Mouse (Mus musculus) embryo, embryonic 10.5 days (tissue): ENCODE measurements around the gene Nacc2.

Experiments used
- DNase-seq: peaks from one replicate; pipeline ENCODE4 v3.0.0-alpha.2; 2015; ENCODE audit warnings: low spot score

Gene Nacc2

DNA sequence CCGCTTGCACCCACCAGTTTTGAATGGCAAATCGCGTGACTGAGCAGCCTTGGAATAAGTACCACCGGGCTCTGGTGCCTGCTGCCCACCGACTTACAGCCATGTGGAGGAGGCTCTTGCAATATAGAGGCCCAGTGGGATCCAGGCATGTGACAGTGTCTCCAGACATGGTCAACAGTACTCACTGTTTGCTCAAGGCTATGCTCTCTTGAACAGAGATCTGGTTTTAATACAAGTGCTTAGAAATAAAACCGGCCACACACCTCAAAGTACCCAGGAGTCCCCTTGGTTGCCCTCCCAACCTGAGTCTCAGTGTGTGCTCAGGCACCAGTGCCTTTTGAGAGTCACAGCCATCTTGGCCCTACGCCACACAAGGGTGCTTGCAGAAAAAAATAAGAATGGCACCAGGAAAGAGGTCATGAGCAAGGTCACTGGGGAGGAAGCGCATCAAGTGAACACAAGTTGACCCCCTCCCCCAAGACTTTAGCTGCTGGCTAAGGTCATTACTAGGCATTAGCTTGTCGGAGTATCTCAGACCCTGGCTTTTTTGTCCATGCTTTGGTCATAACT is at the start of gene Nacc2:
TSS of gene Nacc2 (minus strand) at position 142 of the 570 bp plus-strand sequence.
- no peak for DNase-seq

DNA sequence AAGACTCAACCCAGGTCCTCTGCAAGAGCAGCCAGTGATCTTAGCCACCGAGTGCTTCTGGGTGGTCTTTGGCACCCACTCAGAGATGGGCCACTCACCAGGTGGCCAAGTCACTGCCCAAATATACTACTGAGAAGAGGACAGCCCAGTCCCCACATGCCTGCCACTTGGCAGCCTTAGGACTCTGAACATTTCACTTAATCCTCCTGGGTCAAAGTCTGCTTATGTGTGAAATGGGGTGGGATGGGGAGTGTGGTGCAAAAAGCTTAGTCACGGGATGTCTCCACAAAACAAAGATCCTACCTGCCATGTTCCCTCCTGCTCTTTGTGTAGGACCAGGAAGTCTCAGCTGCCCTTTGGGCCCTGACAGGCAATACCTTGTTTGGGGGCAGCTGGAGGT is 49.1 kb upstream of the Nacc2 start:
- DNase-seq = no peak

DNA sequence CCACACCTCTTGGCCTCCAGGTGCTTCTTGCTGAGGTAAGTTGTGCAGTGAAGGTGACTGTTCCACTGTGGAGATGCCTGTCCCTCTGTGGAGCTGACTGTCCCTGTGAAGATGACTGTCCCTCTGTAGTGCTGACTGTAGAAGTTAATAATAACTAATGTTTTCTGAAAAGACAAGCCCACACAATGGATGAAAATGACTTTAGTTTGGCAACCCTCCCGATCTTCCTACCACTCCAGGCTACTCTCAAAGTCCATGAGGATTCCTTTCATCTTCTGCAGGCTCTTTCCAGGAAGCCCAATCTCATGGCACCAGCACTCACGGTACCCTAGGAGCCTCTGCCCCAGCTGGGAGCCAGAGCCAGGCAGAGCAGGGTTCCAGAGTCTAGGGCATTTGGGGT is 47.4 kb upstream of the Nacc2 start:
- no peak for DNase-seq

DNA sequence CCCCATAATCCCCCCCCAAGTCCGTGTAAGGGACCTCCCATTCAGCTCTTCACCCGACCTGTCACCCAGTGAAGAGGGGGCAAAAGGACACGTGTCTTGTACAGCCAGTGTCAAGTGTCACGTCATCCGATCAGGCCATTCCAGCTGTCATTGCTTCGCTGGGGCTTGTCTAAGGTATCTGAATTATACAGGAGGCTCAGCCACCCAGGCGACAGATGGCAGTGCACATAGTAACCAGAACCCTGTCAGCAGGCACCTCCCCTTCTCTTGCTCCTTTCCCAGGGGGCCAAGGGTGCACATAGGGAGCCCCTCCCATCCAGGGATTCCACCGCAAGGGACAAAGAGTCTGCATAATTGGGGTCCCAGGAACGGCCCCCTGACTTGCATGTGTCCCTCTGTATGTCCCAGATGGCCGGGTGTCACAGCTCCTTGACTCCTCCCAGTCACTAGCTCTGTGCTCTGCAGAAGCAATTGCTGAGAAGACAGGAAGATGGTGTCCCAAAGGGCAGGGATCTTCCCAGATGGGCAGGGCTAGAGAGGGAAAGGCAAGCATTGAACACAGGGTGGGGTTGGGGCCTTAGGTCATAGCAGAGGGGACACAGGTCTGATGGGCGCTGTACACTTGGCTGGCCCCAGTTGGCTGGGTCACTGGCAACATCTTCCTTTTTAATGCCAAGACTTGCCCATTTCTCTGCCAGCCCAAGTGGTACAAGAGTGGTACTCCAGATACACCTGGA is 46.0 kb upstream of the Nacc2 start:
- peak; percentile 65 for DNase-seq

DNA sequence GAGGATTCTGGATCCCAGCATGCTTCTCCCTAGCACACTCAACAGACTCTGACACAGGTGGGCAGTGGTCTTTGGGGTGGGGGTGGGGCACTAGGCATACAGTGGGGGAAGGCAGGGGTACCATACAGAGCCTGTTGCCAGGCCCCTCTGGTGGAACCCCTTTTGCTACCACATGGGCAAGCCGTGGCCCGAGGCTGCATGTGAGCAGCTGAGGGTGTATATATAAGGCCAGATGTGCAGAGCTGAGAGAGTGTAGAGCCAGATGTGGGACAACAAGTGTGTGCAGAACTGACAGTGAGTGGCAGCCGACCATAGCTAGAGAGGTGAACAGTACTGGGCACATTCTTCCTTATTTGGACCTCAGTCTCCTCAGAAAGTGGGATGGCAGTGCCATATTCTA is 43.9 kb upstream of the Nacc2 start:
- no peak for DNase-seq

DNA sequence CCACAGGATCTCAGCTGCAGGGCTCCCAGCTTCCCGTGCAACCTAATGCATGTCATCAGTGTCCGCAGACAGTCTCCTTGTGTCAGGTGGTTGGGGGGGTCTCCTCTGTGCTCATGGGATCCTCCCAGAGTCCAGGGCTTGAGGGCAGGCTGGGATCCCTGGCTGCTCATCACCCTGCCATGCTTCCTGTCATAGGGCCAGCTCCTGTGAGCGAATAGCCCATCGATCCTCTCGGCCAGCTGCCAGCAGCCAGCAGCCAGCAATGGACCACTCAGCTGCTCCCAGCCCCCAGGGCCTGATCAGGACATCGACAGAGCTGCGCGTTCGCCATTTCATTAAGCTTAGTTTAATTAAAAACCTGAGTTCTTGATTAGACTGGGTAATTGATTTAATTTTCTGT is 35.0 kb upstream of the Nacc2 start:
- DNase-seq = no peak

DNA sequence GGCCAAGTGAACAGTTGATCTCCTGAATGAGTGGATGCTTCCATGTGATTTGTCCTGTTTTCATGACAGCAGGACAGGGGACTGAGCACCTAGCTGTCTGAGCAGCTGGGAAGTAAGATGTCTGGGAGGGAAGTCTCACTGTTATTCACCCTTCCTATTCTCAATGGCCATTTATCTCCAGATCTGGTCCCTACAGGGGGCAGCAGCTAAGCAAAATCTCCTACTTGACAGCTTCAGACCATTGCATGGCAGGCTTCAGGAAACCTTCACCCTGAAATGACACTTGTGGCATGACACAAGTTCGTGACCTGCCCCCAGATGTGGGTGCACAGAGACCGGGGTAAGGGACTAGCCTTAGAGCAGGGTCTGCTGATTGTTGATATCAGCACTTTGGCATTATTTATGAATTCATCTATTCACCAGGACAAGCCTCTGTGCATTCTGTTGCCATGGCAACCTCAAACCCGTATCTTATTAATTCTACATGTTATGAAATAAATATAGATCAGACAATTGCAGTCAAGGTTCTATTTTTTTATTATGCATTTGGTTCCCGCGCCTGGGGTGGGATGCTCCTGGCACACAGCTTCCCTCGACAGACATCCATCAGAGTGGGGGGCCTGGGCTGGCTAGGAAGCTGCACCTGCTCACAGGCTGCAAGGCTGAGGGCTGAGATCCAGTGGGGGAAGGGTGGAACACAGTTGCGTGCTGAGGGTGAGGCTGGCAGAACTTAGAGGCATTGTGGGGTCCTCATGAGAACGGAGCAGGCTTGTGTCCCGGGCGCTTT is 33.4 kb upstream of the Nacc2 start:
- DNase-seq = no peak

DNA sequence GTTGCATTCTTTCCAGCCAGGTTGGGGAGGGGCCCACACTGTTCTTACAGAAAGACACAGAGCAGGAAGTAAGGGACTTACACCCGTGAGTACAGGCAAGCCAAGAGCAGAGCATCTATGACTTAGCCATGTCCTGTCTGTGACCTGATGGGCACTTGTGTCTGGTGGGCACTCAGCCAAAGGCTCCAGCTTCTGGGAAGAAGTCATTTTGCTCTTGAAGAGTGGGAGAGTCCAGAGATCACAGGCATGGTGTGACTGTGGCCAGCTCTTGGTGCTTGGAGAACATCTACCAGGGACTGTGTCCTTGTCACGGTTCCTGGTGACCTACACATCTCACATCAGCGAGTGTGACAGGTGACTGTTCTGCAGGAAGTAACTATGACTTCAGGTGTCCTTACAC is 32.7 kb upstream of the Nacc2 start:
- DNase-seq = no peak

DNA sequence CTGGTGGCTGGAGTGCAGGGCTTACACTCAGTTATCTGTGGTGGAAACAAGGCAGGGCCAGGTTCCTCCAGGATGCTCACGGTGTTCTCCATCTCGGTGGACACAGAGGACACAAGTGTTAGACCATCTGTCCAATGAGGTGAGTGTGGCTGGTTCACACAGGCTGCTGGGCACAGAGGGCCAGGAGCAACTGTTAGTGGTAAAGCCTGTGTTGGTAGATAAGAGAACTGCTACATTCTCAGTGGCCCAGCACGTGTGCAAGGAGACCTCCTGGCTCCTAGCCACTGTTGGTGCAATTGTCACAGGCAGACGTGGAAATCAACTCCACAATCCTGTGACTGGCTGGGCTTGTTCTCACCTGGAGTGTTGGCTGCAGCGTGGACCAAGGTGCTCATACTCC is 31.6 kb upstream of the Nacc2 start:
- no peak for DNase-seq

DNA sequence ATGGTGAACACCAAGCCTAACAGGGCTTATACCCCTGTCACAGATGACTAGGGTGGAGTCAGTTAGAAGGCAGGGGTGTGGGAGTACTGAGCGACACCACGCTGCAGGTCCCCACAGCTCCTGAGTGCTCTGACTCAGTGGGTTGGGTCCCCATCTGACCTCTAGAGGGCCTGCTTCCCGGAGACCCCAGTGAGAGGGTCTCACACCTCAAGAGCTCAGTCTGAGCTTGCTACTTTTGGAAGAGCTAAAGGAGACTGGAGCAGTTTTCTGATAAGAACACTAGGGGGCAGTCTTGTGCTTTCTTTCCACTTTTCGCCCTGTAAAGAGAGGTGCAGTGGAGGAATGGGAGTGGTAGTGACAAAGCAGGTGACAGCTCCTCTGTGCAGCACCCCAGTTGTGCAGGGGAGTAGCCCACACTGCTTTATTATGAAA is 30.9 kb upstream of the Nacc2 start:
- DNase-seq = peak; percentile 86

DNA sequence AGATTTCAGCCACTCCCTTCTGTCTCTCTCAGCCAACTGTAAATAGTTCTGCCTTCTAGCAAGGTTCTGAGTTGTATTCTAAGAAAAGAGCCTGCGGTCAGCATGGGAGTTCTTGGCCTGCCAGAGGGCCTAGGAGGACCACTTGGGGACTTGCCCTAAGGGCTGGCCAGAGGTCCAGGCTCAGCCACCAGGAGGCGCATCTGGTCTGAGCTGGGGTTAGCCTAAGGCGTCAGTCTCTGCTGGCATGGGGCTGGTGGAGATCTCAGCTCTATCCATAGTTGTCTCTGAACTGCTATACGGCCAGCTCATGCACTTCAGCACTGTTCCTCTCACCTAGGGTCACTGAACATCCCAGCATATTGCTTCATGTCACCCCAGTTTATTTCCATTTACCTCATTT is 30.3 kb upstream of the Nacc2 start:
- peak; percentile 59 for DNase-seq

DNA sequence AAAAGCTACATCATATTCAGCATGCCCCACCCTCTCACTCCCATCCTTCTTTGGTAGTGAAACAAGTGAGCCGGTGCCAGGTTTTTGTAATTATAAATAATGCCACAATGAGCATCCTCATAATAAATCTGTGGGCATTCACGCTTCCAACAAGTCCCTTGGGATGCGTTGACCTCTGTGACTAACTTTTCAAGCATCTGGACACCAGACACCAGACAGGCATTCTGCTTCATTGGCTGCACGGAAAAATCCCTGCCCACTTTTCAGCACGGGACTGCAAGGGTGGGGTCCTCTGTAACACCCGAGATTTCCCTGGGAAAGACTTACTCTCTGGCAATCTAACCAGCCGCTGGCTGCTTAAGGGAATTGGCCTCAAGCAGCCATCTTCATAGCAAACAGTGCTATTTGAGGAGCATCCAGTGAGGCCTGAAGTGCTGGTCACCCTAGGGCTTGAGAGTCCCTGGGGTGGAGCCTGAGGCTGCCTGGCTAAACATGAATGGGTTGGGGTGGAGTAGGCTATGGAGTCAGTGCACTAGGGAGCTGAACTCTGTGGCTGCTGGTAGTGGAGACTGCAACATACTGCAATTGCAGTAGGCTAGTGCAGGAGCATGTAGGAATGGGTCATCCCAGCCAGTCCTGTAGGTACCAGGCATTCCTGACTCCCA is 24.8 kb upstream of the Nacc2 start:
- peak; percentile 70 for DNase-seq

DNA sequence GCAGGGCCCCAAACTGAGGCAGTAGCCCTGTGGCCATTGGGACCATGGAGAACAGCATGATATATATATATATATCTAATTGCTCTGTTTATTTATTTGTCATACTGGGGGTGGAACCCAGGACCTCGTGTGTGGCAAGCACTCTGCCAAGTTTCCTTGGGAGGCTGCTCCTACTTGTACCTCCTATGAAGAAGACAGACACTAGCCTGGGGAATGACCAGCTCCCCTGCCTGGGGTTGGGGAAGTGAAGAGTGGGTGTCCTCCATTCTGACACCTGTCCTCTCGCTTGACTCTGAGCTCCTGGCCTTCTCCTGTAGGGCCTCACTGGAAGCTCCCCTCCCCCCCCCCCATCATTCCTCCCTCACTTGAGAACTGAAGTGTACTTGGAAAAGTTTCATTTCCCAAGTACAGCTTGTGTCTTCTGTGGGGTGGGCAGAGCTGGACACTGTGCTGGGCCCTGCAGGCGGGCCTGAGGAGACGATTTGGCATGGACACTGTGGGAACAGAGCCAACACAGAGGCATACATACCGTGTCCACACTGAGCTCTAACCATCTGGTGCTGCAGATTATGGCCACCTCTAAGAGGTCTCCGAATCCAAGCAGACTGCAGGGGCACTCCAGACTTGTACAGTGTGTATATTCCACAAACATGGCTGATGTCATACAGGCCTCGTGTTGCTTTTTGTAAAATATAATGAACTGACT is 23.5 kb upstream of the Nacc2 start:
- no peak for DNase-seq

DNA sequence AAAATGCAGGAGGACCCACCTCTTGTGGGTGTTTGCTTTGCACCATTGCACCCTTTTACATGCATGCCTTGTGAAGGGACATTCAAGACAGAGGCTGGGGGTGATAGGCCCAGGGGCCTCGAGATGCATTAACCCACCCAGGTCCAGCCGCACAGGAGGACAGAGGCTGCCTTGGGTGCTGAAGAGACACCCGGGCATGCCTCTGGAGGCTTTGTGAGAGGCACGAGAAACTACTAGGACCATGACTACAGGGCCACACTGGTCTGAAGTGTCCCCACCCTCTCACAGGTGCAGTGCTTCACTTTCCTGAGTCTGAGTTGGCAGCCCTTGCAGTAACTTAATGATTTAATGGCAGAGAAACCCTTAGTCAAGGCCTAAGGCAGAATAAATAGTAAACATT is 22.1 kb upstream of the Nacc2 start:
- DNase-seq = no peak

DNA sequence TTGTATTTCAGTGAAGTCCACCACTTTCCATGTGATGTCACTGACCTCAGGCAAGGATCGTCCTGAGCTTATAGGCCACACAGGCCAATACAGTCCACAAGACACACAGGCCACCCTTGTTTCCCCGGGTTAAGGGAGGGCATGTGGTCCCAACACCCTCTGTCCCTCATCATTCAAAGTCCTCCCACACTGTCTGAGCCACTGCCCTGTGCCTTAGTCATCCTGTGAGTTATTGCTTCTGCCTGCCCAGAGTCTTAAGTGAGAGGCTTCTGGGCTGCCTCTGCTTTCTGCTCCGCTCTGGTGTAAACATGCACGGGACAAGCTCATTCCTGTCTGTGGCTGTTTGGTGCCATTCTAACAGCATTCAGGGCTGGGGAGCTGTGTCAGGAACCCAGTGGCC is 21.3 kb upstream of the Nacc2 start:
- no peak for DNase-seq

DNA sequence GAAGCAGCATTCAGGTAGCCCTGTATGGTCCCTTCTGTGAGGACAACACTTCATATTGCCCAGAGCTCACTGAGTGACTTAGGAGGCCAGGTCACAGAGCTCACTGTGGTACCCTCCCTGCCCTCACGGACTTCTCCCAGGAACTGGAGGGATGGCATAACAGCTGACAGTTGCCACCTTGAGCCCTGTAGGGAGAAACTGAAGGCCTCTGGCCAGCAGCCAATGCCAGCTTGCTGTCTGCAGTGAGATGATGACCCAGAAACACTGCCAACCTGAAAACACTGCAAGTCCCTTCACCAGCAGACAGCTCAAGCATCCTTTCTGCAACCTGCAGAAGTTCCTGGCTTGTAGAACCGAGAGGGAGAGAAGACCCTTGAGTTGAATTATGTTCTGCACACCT is 20.5 kb upstream of the Nacc2 start:
- no peak for DNase-seq

DNA sequence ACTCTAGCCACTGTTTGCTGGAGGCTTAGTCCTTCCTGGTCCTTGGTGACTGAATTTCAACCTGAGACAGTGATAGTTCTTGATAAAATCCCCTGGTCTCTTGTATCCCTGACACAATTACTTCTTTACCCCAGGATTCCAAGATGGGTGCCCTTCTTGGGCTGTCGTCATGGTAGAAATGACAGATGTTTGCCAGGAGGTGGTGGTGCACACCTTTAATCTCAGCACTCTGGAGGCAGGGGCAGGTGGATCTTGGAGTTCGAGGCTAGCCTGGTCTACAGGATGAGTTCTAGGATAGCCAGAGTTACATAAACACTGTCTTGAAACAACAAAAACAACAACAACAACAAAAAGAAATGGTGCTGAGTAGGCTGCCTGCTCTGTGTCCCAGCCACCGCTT is 20.0 kb upstream of the Nacc2 start:
- DNase-seq = no peak

DNA sequence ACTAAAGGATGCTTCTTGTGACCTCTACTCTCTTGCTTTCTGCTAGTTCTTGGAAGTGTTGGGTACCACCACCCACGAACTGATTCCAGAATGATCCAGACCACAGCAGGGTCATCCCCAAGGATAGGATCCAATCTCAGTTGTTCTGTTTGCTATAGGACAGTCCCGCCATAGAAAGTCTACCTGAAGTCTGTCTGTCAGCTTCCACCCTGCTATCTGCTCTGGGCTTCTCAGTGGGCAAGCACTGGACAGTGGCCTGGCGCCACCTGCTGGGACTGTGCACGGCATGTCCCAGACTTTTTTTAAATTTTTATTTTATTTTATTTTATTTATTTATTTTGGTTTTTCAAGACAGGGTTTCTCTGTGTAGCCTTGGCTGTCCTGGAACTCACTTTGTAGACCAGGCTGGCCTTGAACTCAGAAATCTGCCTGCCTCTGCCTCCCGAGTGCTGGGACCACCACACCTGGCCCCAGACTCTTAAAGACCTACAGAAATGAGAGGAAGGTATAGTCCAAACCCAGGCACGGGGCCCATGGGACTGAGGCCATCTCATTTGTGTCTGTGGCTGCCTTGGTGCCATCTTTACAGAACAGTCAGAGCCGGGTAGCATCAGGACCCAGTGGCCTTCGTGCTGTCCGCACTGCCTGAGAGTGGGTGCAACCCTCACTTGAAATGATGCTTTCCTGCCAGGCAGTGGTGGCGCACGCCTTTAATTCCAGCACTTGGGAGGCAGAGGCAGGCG is 19.0 kb upstream of the Nacc2 start:
- DNase-seq = peak; percentile 70

DNA sequence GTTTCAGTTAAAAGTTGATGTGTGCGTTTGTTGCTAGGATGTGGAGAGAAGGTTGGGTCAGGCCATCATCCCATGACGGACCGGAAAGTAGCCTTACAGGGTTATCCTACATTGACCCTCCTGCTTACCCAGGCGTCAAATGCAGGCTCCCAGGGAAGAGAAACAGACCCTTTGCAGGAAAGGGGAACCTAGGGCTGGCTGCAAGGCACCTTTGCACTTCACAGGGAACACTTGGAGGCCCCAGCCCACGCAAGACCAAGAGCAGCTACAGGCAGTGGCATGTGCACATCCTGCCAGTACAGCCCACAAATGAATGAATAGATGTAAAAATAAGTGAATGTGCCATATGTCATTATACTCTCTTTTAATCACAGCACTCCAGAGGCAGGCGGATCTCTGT is 17.9 kb upstream of the Nacc2 start:
- DNase-seq = no peak

DNA sequence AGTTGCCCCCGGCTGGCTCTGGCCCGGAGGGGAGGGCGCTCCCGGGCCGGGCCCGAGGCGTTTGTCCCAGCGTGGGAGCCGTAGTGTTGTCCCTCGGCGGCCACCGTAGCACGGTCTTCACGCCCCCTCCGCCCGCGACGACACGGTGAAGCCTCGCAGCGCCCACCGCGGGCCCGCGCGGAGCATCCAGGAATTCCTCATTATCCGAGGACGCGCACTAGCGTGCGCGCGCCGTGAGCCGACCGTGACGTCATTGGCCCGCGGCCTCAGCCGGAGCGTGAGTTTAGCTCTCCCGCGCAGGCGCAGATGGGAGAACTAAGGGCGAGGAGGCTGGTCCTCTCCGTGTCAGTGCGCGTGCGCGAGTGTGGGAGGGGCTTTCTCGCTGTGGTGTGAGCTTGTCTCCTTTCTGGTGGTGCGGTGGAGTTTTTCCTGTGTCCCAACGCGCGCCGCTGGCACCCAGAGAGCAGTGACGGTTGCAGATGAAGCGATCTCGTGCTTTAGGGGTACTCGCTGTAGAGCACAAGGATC is 17.3 kb upstream of the Nacc2 start:
- DNase-seq = peak; percentile 100

DNA sequence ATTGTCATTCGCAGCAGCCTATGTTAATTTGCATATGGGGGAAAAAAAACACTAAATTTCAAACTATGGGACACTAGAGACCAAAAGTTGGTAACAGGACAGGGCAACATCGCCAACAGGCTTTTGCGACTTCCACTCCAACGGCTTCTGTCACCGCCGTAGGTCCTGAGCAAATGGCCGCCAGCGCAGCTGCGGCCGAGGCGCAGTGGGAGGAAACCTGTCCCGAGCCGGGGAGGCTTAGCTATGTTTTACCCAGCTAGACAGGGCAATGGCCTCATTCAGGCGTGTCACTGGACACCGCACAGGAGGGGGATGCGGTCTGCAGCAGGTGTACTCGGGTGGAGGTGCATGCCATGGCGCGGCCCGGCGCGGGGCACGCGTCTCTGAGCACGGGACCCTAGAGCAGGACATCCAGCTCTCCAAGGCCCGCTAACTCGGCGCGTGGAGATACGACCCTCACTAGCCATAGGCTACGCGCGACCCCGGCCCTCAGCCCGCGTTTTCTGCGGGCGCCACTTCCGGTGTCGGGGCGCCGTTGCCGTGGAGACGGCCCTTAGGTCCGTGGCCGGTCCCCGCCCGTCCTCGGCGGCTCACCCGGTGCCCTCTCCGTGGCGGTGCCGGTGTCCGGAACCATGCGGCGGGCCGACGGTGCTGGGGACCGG is 16.7 kb upstream of the Nacc2 start:
- DNase-seq = peak; percentile 85
